Mouse (Mus musculus): ENCODE data around the gene Rac1. TPM values are rescaled to one million over a fixed set of nuclear protein-coding genes. Genes with fewer than 3 reads are reported as not detected.

The Rac1 gene
- polyA plus RNA-seq, 1 experiment from 2014 or later: 413 TPM

- 55% methylated on average over 11 of the region's 11 CpGs for WGBS
- no peak for ATAC-seq
- H3K9me3 ChIP-seq (ENCODE audit: control insufficient read depth): no peaks in the 10 kb centered on the region
- H3K36me3 ChIP-seq (ENCODE audit: control insufficient read depth, insufficient read depth): peaks cover 10% of the 10 kb centered on the region
- no peaks in the 10 kb centered on the region for H3K27me3 ChIP-seq (replicated peaks; ENCODE audit: control insufficient read depth, insufficient read depth, low read length)
- TF ChIP-seq CTCF (IDR thresholded peaks at IDR 0.05; ENCODE audit: low read depth): no peak
- H3K9ac ChIP-seq (ENCODE audit: low read depth, low read length): no peak overlapping the region
- peak overlapping the region; percentile 78 for H3K4me3 ChIP-seq (ENCODE audit: low read depth, low read length)
- peaks cover 7% of the 10 kb centered on the region; the same call in 1 of the 2 replicates for H3K4me1 ChIP-seq (replicated peaks; ENCODE audit: control insufficient read depth, insufficient read depth, low read length)
- peak overlapping the region; percentile 70; the same call in 1 of the 2 replicates for H3K27ac ChIP-seq (ENCODE audit: low read depth, low read length)
- peak overlapping the region; percentile 95 for H3K4me2 ChIP-seq (replicated peaks; ENCODE audit: low read depth)
Observed at GRCm38 (mm10) chr5:143463671-143464070, 64.2 kb downstream of the Rac1 start.

Other genes with a start within 250 kb of the Rac1 start
- not detected in 2 replicates for gene Zfp853, start 234.4 kb downstream of the Rac1 start, polyA plus RNA-seq (2015; fragmentation: Nextera tagmentation; extraction: Ambion mirVana)
- 14.7 and 14.9 TPM in 2 replicates for gene E130309D02Rik, start 212.7 kb downstream of the Rac1 start, polyA plus RNA-seq (2015; fragmentation: Nextera tagmentation; extraction: Ambion mirVana)
- gene Zdhhc4, start 198.8 kb downstream of the Rac1 start, polyA plus RNA-seq (2015; fragmentation: Nextera tagmentation; extraction: Ambion mirVana): 46.5 and 52.4 TPM in 2 replicates
- gene Grid2ip, start 170.7 kb downstream of the Rac1 start, polyA plus RNA-seq (2015; fragmentation: Nextera tagmentation; extraction: Ambion mirVana): 0.04 and 0.10 TPM in 2 replicates
- 429 and 451 TPM in 2 replicates for gene Kdelr2, start 124.2 kb downstream of the Rac1 start, polyA plus RNA-seq (2015; fragmentation: Nextera tagmentation; extraction: Ambion mirVana)
- gene Daglb, start 63.5 kb downstream of the Rac1 start, polyA plus RNA-seq (2015; fragmentation: Nextera tagmentation; extraction: Ambion mirVana): 10.6 and 11.4 TPM in 2 replicates
- gene Cyth3, start 94.4 kb upstream of the Rac1 start, polyA plus RNA-seq (2015; fragmentation: Nextera tagmentation; extraction: Ambion mirVana): 21.1 and 22.6 TPM in 2 replicates
- gene Usp42, start 204.2 kb upstream of the Rac1 start, polyA plus RNA-seq (2015; fragmentation: Nextera tagmentation; extraction: Ambion mirVana): 4.7 and 6.3 TPM in 2 replicates

Measured in intestine, postnatal 0 days (tissue).